Mouse (Mus musculus) limb, embryonic 12.5 days (tissue): ENCODE data around the gene Cd3g. TPM values are rescaled to one million over a fixed set of nuclear protein-coding genes. Genes with fewer than 3 reads are reported as not detected.

Experiments used
- ATAC-seq: fragments of 200-750 bp; cut with Nextera tagmentation; 2 replicates; pipeline ENCODE4 v1.8.0; 2017; ENCODE audit warnings: low read depth, moderate TSS enrichment; ENCODE audit not compliant: insufficient number of reproducible peaks, insufficient read depth, low FRiP score, low TSS enrichment
- H3K27ac ChIP-seq: fragments of 300-500 bp; sonication (generic); 2 replicates; pipeline ENCODE4 v1.5.1; 2016; ENCODE audit warnings: mild to moderate bottlenecking, moderate library complexity
- H3K27me3 ChIP-seq: fragments of 300-500 bp; sonication (generic); 2 replicates; pipeline ENCODE4 v1.6.1; 2016; ENCODE audit warnings: mild to moderate bottlenecking, moderate library complexity
- H3K36me3 ChIP-seq: fragments of 300-500 bp; sonication (generic); 2 replicates; pipeline ENCODE4 v1.6.1; 2016; ENCODE audit warnings: mild to moderate bottlenecking, moderate library complexity
- H3K4me1 ChIP-seq: fragments of 300-500 bp; sonication (generic); replicated peaks from 2 replicates; pipeline ENCODE4 v1.6.1; 2016
- H3K4me2 ChIP-seq: fragments of 300-500 bp; sonication (generic); 2 replicates; pipeline ENCODE4 v1.6.1; 2016; ENCODE audit warnings: mild to moderate bottlenecking, moderate library complexity
- H3K4me3 ChIP-seq: fragments of 300-500 bp; sonication (generic); replicated peaks from 2 replicates; pipeline ENCODE4 v1.5.1; 2016; ENCODE audit warnings: mild to moderate bottlenecking
- H3K9ac ChIP-seq: fragments of 300-500 bp; sonication (generic); replicated peaks from 2 replicates; pipeline ENCODE4 v1.6.1; 2016; ENCODE audit warnings: mild to moderate bottlenecking, moderate library complexity
- H3K9me3 ChIP-seq: fragments of 300-500 bp; sonication (generic); 2 replicates; pipeline ENCODE4 v1.6.1; 2016; ENCODE audit warnings: mild to moderate bottlenecking, moderate library complexity
- WGBS: fragments of 180-500 bp; shearing (Covaris S2); methylation state at CpG from one replicate; pipeline ENCODE4 v1.1.7; 2016; 5-methylcytosine and 5-hydroxymethylcytosine counted together
- polyA plus RNA-seq: library from polyadenylated mRNA; unstranded; fragments of >200 nt; fragmentation: Nextera tagmentation; extraction: Ambion mirVana; gene quantifications from 2 replicates; pipeline ENCODE4 v1.2.1, GENCODE M21; 2016

Gene Cd3g
- 0.20 and 1.5 TPM in 2 replicates for polyA plus RNA-seq

DNA sequence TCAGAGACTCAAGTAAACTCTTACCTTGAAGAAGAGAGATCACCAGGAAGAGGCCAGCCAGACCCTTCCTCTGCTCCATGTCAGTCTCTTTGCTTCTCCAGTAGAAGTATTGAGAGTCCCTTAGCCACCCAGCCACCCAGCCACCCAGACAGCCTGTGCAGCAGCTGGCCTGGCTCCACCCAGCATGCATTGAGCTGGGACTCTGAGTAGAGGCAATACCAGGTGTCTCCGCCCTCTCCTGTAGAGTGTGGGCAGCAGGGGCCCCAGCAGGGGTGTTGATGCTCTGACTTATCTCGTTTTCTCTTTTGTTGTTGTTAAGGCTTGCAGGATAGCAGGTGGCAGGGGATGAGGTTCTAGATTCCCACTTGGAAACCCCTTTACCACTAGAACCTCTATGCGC lies at the start of gene Cd3g:
TSS of gene Cd3g (minus strand) at position 190 of the 400 bp plus-strand sequence.
- no peak within 1 kb of the TSS for H3K27ac ChIP-seq
- 65% methylated on average over 3 of the region's 3 CpGs for WGBS
- H3K27me3 ChIP-seq = peaks cover 11% of the 10 kb centered on the region; the same call in 1 of the 2 replicates
- no peak for ATAC-seq
- no peak within 1 kb of the TSS for H3K4me2 ChIP-seq
- H3K9me3 ChIP-seq = no peaks in the 10 kb centered on the region
- H3K9ac ChIP-seq = no peak within 1 kb of the TSS
- H3K36me3 ChIP-seq = no peaks in the 10 kb centered on the region
- no peak within 1 kb of the TSS for H3K4me3 ChIP-seq
- H3K4me1 ChIP-seq = no peaks in the 10 kb centered on the region

- no peaks in the 10 kb centered on the region for H3K4me1 ChIP-seq
- no peaks in the 10 kb centered on the region for H3K9me3 ChIP-seq
- no peak for ATAC-seq
- H3K36me3 ChIP-seq = no peaks in the 10 kb centered on the region
- WGBS = 69% methylated on average over 8 of the region's 8 CpGs
- H3K27ac ChIP-seq = no peak overlapping the region
- no peak overlapping the region for H3K4me2 ChIP-seq
- H3K27me3 ChIP-seq = peaks cover 10% of the 10 kb centered on the region
- H3K4me3 ChIP-seq = no peak overlapping the region
- H3K9ac ChIP-seq = no peak overlapping the region
Measured at GRCm38 (mm10) chr9:45027376-45027775, 47.1 kb upstream of the Cd3g start.

- H3K27ac ChIP-seq = no peak overlapping the region
- no peaks in the 10 kb centered on the region for H3K27me3 ChIP-seq
- ATAC-seq = no peak
- 76% methylated on average over 2 of the region's 2 CpGs for WGBS
- no peaks in the 10 kb centered on the region for H3K4me1 ChIP-seq
- no peaks in the 10 kb centered on the region for H3K36me3 ChIP-seq
- no peaks in the 10 kb centered on the region for H3K9me3 ChIP-seq
- no peak overlapping the region for H3K9ac ChIP-seq
- no peak overlapping the region for H3K4me3 ChIP-seq
- no peak overlapping the region for H3K4me2 ChIP-seq
Measured at GRCm38 (mm10) chr9:45024187-45024586, 44.0 kb upstream of the Cd3g start.

GRCm38 (mm10) chr9:45023638-45024037 lies 43.4 kb upstream of the Cd3g start:
- no peak for ATAC-seq
- no peaks in the 10 kb centered on the region for H3K4me1 ChIP-seq

GRCm38 (mm10) chr9:45022800-45023199 lies 42.6 kb upstream of the Cd3g start:
- no peak overlapping the region for H3K4me2 ChIP-seq
- no peaks in the 10 kb centered on the region for H3K36me3 ChIP-seq
- no peak overlapping the region for H3K27ac ChIP-seq
- no peak overlapping the region for H3K9ac ChIP-seq
- no peak for ATAC-seq
- H3K9me3 ChIP-seq = no peaks in the 10 kb centered on the region
- 15% methylated on average over 3 of the region's 3 CpGs for WGBS
- H3K4me3 ChIP-seq = no peak overlapping the region
- no peaks in the 10 kb centered on the region for H3K27me3 ChIP-seq
- H3K4me1 ChIP-seq = no peaks in the 10 kb centered on the region

More at GRCm38 (mm10) chr9:45023638-45024037, 43.4 kb upstream of the Cd3g start:
- Histone ChIP-seq H3K36me3 (no peaks in the 10 kb centered on the region), H3K4me3 (no peak overlapping the region), H3K9ac (no peak overlapping the region), H3K4me2 (no peak overlapping the region), H3K27me3 (no peaks in the 10 kb centered on the region), H3K27ac (no peak overlapping the region), H3K9me3 (no peaks in the 10 kb centered on the region)
- 65% methylated on average over 3 of the region's 3 CpGs for WGBS

GRCm38 (mm10) chr9:45018031-45018430 lies 37.8 kb upstream of the Cd3g start:
- no peaks in the 10 kb centered on the region for H3K27me3 ChIP-seq
- ATAC-seq = no peak
- no peak overlapping the region for H3K4me2 ChIP-seq
- H3K4me3 ChIP-seq = no peak overlapping the region
- no peaks in the 10 kb centered on the region for H3K9me3 ChIP-seq
- no peaks in the 10 kb centered on the region for H3K36me3 ChIP-seq
- H3K27ac ChIP-seq = no peak overlapping the region
- WGBS = 79% methylated on average over 11 of the region's 11 CpGs
- H3K9ac ChIP-seq = no peak overlapping the region
- no peaks in the 10 kb centered on the region for H3K4me1 ChIP-seq

- Histone ChIP-seq H3K27ac (no peak overlapping the region), H3K9me3 (no peaks in the 10 kb centered on the region), H3K4me1 (no peaks in the 10 kb centered on the region), H3K4me3 (no peak overlapping the region), H3K27me3 (peaks cover 10% of the 10 kb centered on the region; the same call in 1 of the 2 replicates), H3K4me2 (no peak overlapping the region), H3K9ac (no peak overlapping the region), H3K36me3 (no peaks in the 10 kb centered on the region)
- 60% methylated on average over 3 of the region's 3 CpGs for WGBS
- ATAC-seq = no peak
Measured at GRCm38 (mm10) chr9:45015841-45016240, 35.6 kb upstream of the Cd3g start.

GRCm38 (mm10) chr9:45014879-45015278 lies 34.6 kb upstream of the Cd3g start:
- Histone ChIP-seq H3K4me3 (no peak overlapping the region), H3K27me3 (peaks cover 14% of the 10 kb centered on the region), H3K9me3 (no peaks in the 10 kb centered on the region), H3K27ac (no peak overlapping the region), H3K9ac (no peak overlapping the region), H3K36me3 (no peaks in the 10 kb centered on the region), H3K4me2 (no peak overlapping the region), H3K4me1 (no peaks in the 10 kb centered on the region)
- 56% methylated on average over 2 of the region's 2 CpGs for WGBS
- ATAC-seq = no peak

- Histone ChIP-seq H3K36me3 (no peaks in the 10 kb centered on the region), H3K4me2 (no peak overlapping the region), H3K9ac (no peak overlapping the region), H3K27me3 (peaks cover 19% of the 10 kb centered on the region), H3K27ac (no peak overlapping the region), H3K4me3 (no peak overlapping the region), H3K4me1 (no peaks in the 10 kb centered on the region), H3K9me3 (no peaks in the 10 kb centered on the region)
- 50% methylated on average over 6 of the region's 6 CpGs for WGBS
- no peak for ATAC-seq
Measured at GRCm38 (mm10) chr9:45011291-45011690, 31.1 kb upstream of the Cd3g start.

- no peak overlapping the region for H3K4me3 ChIP-seq
Measured at GRCm38 (mm10) chr9:45010461-45010860, 30.2 kb upstream of the Cd3g start.

DNA sequence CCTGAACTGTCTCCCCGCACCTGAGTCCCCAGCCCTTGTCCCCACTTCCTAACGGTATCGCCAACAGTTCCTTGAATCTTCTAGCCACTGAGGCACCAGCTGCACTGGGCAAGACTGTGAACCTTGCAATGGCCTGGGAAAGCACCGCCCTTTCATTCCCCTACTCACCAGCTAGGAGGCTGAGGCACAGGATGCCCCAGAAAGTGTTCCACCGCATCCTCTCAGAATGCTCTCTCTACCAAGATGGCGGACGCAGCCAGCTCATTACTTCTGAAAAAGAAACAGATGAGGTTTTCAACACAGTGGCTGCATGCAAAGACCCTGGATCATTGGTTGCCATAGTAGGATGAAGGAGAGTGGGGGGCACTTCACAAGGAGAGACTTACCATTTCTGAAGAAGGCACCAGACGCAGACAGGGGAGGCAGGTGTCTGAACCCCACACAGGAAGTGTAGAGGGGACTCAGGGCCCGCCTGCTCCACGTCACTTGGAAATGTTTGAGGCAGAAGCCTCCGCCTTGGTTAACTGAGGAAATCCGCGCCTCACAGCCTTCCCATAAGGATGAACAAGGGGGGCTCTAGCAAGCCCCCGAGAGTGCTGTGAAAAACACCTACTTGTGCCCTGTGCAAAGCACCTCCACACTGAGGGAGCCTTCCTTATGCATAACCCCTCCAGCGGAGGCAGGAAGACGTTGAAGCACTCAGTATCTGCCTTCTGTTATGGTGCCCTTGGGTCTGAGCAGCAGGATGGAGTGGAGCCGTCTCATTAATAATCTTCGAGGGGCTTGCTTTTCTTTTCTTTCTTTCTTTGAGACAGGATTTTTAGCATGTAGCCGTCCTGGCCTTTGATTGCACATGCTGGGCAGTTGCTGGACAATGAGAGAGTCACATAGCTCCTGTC lies 29.2 kb upstream of the Cd3g start, which contains the start of gene Cd3e:
TSS of gene Cd3e (minus strand) at position 448 of the 899 bp plus-strand sequence.
- H3K27me3 ChIP-seq = peaks cover 19% of the 10 kb centered on the region
- H3K9ac ChIP-seq = no peak within 1 kb of the TSS
- no peaks in the 10 kb centered on the region for H3K36me3 ChIP-seq
- no peaks in the 10 kb centered on the region for H3K9me3 ChIP-seq
- H3K27ac ChIP-seq = no peak within 1 kb of the TSS
- no peaks in the 10 kb centered on the region for H3K4me1 ChIP-seq
- no peak within 1 kb of the TSS for H3K4me3 ChIP-seq
- ATAC-seq = no peak
- no peak within 1 kb of the TSS for H3K4me2 ChIP-seq
- WGBS = 85% methylated on average over 19 of the region's 19 CpGs

More at GRCm38 (mm10) chr9:45010461-45010860, 30.2 kb upstream of the Cd3g start:
- no peak for ATAC-seq
- H3K27me3 ChIP-seq = peaks cover 19% of the 10 kb centered on the region
- no peaks in the 10 kb centered on the region for H3K36me3 ChIP-seq
- no peaks in the 10 kb centered on the region for H3K9me3 ChIP-seq
- H3K9ac ChIP-seq = no peak overlapping the region
- no peaks in the 10 kb centered on the region for H3K4me1 ChIP-seq
- 73% methylated on average over 4 of the region's 4 CpGs for WGBS
- no peak overlapping the region for H3K27ac ChIP-seq
- H3K4me2 ChIP-seq = no peak overlapping the region
